Mouse (Mus musculus) CD4-positive, CD25-positive, alpha-beta regulatory T cell, adult 4 months (primary cell): ENCODE measurements around the gene Cyp51. TPM values are rescaled to one million over a fixed set of nuclear protein-coding genes. Genes with fewer than 3 reads are reported as not detected.
"Not testable (repeated sequence)": the region's sequence is repeated elsewhere in the genome, so short reads cannot be mapped to it uniquely, and the experiment has no call there.

Source experiments
- ATAC-seq: one replicate; pipeline ENCODE4 v1.8.0; 2017
- polyA plus RNA-seq, 2 experiments: library from polyadenylated mRNA; unstranded; fragments of 100-300 nt; shearing (Covaris generic); gene quantifications; one replicate each; pipeline ENCODE4 v1.2.1; 2017

Gene Cyp51
- polyA plus RNA-seq: 10 to 100 TPM; 46.1 to 51.8 TPM

DNA sequence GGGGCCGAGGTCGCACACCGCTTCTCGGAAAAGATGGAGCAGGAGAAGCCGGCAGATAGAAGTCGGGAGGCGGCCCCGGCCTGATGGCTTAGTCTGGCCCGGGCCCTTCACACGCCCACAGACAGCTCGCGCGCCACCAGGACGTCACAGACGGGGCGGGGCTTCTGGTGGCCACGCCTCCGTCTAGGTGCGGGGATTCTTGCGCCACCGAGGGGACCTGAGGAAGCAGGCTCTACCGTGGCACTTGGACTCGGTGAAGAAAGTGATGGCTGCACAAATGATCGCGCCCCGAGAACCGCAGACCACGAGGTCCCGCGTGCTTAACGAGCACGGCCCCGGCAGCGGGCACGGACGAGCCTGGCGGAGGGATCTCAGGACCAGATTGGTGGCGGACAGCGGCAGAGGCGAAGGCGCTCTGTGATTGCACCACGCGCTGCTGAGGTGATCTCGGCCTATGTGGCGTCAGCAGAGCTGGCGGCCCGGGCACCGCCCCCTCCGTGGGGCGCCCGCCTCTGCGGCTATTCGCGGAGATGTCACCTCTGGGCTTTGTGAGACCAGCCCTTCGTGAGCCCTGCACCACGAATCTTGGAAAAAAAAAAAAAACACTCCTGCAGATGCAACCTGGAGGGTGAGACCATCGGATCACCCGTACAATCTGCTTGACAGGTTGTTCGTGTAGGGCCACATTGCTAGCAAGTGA, at the start of gene Cyp51:
Gene Cyp51 (minus strand): TSS at position 406 of the 700 bp plus-strand sequence.
- peak; percentile 91 for ATAC-seq

DNA sequence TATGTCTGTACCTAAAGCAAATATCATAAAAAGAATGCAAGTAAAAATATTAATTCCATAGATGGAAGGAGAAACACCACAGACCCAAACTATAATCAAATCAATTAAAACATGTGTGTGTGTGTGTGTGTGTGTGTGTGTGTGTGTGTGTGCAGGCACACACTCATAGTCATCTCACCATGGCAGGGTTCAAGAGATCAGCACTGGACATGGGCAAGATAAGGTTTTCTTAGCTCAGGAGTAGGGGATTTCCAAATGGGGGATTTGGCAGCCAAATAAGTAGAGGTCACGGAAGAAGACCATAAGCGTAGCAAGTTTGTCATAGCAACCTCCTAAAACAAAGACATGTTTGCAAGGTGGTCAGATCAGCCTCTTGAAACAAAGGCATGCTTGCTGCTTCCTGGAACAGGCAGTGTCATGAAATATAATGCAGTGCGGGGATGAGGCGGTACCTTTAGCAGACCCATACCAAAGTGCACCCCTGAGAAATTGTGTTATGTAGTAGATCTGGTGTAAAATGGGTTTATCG, 8.1 kb upstream of the Cyp51 start:
- no peak for ATAC-seq

DNA sequence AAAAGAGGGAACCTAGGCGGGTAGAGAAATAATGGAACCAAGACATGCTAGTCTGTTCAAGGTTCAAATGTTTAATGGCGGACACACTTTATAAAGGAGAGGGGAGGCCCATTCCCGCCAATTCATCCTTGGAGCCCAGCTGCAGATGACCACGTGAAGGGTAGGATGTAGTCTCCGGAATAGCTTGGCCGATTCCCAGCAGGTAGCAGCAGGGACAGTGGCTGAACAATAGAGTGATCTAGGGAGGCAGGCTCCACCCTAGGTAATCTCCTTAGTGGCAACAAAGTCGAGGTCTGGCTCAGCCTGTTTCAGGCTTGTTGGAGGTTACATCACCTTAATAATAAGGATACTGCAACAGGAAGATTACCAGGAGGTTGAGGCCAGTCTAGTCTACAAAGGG, 2.5 kb upstream of the Cyp51 start:
- ATAC-seq: not testable (repeated sequence)

DNA sequence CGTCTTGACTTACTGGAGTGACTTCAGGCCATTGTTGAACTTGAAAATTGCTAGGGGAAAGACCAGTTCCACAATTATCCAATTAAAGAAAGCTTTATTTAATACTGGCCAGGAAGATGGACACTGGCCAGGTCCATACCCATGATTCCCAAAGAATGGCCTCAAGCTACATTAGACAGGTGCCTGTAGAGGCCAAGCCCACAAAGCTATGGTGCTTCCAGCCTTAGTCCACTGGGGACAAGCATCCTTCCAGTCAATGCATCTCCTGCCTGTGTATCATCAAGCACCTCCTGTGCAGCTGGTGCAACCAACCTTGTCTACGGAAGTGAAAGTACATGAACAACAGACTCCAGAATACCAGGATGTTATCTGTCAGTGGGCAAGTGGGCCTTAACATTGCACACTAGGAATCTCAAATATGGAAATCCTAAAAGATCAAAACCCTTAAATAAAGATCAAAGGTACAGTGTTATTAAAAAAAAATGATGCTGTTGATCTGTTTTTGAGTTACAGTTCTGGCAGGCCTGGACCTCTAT, 1.2 kb upstream of the Cyp51 start:
- no peak for ATAC-seq

DNA sequence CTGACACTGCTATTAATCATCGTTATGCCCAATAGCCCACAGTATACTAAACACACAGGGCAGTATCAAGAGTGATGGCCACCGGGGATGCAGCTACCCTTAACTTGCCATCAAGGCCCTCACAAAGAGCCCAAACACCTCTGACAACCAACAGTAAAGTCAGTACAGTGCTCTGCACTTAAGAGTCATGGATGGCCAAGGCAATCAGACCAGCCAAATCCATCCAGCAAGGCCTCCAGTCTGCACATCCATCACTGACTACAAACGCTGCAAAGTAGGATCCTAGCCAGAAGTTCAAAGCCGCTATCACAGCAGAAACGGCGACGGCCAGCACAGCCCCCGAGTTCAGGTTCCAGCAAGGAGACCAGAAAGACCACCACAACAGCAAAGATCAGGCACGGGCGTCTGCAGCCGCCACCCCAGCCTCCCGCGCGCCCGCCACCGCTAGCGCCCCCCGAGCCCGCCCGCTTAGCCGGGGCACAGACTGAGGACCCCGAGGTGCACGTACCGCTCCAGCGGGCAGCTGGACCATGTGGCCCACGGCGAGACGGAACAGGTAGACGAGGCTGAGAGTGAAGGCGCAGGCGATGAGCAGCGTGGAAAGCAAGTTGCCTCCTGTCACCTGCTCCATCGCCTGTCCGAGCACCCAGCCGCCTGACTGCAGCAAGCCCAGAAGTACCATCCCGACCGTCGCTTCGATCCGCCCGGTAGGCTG, 763 bp downstream of the Cyp51 start:
- peak; percentile 33 for ATAC-seq

DNA sequence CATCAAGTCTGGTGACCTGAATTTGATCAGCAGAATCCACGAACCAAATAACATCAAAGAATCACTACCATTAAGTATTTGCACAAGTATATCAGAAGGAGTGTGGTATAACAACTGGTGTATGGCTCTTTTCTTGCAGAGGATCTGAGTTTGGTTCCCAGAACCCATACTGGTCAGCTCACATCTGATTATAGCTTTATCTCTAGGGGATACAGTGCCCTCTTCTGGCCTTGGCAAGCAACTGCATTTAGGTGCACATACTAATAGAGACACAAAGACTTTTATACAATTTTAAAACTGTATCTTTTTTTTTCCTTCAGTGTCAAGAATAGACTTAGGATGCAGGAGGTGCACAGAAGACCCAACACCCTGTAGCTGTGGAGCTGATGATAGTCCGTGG, 2.8 kb downstream of the Cyp51 start:
- no peak for ATAC-seq

DNA sequence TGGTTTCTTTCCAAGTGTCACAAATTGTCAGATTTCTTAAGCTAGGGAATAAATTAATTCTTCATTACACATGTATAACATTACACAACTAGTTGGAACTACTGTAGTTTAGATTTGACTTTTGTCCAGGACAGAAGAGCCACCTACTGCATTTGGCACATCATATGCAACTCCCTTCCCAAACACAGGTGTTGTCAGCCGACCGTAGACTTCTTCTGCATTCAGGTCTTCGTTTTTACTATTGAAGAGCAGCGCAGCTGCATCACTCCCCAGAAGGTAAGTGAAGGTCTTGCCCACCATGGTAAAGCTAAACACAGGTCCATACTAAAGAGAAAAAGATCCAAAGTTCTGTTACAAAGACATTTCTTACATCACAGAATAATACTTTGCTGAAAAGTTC, 3.5 kb downstream of the Cyp51 start:
- no peak for ATAC-seq

DNA sequence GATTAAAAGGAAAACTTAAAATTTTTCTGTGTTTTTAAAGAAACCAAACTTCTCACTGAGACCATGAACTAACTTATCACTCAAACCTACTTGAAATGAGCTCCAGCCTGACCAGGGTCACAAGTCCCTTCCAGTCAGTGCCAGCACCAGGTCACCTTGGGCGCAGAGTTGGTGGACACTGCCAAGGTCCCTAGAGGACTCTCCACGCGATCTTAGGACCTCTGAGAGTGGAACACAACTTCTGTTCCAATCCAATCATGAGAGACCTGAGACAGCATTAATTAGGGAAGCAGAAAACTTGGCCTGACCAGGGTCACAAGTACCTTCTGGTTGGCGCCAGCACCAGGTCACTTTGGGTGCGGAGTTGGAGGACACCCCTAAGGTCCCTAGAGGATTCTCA, 10.1 kb downstream of the Cyp51 start:
- no peak for ATAC-seq

DNA sequence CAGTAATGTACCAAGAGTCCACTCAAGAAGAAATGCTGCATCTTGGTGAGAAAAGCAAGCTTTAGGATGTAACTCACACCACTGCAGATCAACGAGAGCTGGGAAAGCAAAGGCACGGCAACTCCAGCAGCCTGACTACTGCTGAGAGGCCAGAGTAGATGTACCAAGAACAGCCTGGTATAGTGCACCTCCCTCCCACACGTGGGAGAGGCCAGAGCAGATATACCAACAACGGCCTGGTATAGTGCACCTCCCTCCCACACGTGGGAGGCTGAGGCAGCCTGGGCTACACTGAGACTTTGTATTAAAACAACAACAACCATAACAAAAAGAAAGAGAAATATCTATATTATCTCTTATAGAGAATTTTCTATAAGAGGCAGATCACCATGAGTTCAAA, 16.4 kb downstream of the Cyp51 start:
- ATAC-seq: no peak

DNA sequence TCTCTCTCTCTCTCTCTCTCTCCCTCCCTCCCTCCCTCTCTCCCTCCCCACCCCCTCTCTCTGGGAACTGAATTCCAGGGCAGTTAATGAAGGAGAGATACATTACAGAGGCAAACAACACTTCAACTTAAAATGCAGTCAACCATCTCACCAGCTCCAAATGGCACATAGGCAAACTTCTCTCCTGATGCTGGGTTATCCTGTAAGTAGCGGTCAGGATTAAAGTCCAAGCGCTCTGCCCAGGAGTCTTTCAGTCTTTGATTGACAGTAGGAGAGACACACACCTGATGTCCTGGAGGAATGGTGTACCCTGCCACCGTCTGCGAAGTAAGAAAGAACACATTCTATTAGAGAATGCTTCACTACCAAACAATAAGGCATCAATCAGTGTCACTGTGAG, 18.2 kb downstream of the Cyp51 start:
- ATAC-seq: no peak

DNA sequence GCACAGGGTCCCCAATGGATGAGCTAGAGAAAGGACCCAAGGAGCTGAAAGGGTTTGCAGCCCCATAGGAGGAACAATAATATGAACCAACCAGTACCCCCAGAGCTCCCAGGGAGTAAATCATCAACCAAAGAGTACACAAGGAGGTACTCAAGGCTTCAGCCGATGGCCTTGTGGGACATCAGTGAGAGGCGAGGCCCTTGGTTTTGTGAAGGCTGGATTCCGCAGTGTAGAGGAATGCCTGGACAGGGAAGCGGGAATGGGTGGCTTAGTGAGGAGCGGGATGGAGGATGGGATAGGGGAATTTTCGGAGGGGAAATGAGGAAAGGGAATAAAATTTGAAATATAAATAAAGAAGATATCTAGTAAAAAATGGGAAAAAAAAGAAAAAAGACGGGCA, 19.6 kb downstream of the Cyp51 start:
- no peak for ATAC-seq

DNA sequence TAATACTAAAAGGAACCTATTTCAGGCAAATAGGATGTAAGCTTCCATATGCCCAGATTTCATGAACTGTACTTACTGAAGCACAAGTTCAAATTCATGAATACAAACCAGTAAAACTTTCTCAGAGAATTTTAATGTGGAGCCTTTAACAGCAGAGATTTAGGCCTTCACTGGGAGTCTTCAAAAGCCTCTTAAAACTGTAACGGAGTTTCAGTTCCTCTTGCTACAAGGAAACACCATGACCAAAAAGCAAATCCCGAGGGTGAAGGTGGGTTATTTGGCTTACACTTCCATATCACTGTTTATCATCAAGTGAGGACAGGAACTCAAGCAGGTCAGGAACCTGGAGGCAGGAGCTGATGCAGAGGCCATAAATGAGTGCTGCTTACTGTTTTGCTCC, 23.0 kb downstream of the Cyp51 start:
- ATAC-seq: no peak

DNA sequence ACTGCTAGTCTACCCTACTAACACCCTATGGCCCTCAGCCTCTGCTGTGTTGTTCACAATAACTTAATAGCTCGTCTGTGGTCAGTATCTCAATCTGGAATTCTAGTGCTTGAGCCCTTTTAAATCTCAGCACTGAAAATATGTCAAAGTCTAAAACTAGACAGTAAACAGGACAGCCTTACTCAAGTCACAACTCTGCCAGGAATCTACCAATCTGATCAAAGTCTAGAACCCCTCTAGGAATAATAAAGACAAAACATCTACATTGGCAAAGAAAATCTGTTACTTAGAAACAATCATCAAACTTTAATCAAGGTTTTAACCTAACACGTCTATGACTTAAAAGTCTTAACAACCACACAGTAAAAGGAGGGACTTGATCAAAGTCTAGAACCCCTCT, 23.7 kb downstream of the Cyp51 start:
- no peak for ATAC-seq

DNA sequence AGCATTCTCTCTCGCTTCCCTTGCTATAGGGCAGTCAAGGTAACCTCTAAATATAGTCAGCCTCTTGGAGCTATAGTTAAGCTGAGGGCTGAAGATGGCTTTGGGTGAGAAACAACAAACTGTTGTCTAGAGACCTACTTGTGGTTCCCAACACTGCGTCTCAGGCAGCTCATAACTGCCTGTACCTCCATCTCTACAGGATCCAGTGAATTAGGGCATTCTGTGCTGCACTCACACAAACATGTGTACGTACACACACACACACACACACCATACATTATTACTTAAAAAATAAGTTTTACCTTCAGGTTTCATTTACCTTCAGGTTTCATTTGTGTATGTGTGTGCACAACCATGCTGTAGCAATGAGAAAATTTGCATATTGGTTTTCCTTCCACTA, 25.5 kb downstream of the Cyp51 start:
- no peak for ATAC-seq

DNA sequence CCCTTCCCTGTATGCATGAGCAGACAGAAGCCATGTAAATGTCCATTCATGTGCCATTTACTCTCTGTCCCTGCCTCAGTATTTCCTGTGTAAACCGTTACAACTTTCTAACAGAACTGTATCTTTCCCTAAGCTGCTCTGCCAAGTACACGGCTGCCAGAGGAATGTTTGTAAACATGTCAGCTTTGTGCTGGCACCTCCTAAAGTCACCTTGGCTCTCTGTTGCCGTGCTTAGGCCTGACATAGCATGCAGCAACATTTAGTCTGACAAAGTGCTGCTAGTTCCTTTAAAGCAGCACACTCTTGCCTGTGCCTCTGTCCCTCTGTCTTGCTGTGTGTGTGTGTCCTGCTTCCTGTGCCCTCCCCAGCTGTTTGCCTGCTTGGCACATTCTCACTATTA, 37.3 kb downstream of the Cyp51 start:
- no peak for ATAC-seq

DNA sequence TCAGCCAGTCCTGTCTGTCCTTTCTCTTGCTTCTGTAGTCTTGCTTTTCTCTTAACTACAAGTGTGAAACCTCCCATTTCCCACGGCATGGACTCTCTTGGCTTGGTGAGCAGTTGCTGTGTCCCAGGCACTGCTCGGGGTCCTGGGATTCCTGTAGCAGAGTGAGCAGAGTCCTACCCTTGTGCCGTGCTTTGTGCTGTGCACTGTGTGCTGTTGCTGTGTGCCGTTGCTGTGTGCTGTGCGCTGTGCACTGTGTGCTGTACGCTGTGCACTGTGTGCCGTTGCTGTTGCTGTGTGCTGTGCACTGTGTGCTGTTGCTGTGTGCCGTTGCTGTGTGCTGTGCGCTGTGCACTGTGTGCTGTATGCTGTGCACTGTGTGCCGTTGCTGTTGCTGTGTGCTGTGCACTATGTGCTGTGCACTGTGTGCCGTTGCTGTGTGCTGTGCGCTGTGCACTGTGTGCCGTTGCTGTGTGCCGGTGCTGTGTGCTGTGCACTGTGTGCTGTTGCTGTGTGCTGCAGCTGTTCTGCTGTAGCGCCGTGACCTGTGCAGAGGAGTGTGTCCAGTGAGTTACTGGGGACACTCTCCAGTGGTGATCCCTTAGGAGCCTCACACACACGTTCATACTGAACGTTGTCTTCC, 38.0 kb downstream of the Cyp51 start:
- no peak for ATAC-seq

DNA sequence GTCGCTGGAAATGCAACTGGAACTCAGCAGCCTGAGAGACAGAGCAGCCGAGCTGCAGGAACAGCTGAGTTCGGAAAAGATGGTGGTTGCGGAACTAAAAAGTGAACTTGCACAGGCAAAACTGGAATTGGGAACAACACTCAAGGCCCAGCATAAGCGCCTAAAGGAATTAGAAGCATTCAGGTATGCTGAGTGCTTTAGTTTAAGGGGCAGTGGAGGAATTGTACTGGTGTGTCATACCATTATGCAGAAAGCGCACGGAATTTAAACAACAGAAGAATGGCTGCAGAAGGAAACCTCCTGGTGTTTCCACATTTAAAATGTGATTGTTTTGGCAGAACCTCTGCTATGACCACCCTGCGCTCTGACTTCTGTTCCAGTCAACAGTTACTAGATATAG, 44.2 kb downstream of the Cyp51 start:
- ATAC-seq: no peak

DNA sequence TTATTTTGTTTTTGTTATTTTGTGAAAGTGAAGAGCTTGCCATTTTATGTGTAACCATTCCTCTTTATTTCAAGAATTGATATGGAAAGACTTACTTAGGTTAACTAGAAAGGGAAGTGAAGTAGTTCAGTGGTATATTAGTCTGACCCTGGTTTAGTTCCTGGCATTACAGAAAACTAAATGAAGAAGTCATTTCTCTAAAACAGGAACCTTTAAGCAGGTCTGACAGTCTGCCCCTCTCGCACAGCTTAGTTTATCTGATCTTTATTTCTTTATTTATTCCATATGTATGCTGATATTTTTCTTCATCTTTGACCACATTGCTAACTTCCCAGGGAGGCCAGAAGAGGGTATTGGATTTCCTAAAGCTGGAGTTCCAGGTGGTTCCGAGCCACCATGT, 63.6 kb downstream of the Cyp51 start:
- ATAC-seq: no peak

DNA sequence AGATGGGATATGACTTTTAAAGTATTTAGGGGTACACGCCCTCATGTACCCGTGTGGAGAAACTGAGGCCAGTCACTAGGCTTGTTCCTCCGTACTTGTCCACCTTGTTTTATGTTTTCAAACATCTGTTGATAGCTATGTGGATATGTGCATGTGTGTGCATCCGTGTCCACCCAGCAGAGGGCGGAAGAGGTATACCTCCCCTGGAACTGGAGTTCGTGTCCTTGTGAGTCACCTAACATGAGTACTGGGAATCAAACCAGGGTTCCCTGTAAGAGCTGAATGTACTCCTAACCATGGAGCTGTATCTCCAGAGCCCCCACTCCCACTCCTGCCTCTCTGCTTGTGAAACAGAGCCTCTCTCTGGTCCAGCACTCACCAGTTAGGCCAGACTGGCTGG, 64.2 kb downstream of the Cyp51 start:
- no peak for ATAC-seq

DNA sequence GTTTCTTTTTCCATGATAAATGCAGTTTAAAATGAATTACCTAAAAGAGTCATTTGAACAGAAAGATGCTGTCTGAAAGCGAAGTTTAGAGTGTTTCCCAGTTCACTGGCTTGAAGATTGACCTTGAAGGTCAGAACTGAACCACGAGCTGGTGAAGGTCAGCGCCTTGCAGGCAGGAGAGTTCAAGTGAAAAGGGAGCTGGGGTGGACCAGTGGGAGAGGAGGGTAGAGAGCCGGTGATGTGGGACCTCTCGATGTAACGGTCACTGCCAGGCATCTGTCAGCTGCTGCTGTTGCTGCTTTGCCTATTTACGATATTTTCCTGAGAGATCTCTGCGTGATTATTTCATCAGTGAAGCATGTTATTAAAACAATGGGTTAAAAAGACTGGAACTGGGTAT, 65.2 kb downstream of the Cyp51 start:
- no peak for ATAC-seq

DNA sequence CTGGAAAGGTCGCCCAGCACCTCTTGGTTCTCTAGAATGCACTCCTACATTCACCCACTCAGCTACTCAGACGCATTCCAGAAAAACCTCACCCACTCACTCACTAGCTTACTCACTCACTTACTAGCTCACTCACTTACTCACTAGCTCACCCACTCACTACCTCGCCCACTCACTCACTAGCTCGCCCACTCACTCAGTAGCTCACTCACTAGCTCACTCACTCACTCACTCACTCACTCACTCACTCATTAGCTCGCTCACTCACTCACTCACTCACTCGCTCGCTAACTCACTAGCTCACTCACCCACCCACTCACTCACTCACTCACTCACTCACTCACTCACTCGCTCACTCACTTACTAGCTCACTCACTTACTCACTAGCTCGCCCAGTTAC, 67.9 kb downstream of the Cyp51 start:
- ATAC-seq: no peak

DNA sequence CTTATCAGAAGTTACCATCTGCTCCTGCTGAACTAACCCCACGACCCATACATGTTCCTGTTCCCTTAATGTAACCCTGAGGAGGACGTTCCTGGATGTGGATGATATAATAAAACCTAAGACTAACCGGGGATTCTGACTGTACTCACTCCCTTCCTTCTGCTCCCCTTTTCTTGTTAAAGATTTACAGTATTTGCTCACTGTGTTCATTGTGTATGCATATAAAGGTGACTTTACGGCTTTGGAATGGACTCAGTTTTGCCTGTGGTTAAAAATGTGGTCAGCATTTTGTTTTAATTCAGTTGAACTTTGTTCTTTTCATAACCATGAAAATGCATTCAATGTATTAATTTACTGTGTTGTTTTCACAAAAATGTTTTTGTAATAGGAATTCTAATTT, 72.7 kb downstream of the Cyp51 start:
- ATAC-seq: no peak
